Mouse (Mus musculus): Measurements from ENCODE around the gene Nup188. TPM values are rescaled to one million over a fixed set of nuclear protein-coding genes. Genes with fewer than 3 reads are reported as not detected.

Gene Nup188
- polyA plus RNA-seq, 1 experiment from 2014 or later: 23.6 TPM

DNA sequence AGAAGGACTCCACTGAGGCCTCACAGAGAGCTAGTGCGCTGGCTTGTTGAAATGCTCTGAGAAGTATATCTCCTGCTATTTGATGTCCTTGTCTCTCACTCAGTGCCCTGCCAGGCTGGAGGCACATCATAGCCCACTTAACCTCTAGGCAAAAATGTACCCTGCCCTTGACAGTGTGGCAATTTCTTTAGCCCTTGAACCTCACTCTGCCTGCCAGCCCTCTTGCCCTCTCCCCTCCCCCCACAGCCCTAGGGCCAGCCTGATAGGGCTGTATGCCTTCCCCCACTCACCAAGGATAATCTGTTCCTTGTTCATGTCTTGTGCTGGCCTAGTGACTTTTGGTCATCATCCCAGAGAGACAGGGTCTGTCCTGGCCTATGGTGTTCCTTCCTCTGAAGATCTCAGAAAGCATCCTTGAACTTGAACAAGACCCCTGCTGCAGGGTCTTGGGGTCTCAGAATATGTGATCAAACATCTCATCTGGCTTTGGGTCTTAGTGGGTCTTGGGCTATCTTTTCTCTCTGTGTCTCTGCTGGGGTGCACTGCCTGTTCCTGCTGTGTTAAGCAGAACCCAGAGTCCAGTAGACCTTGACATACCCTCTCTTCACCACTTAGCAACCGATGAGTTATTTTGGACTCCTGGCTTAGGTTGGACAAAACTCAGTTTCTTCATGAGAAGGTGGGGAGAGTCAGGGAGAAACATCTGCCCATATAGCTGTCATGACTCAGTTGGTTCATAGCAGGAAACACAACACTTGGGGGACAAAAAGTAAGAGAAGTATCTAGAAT is 79.3 kb downstream of the Nup188 start:
- Histone ChIP-seq H3K9me3 (ENCODE audit: control insufficient read depth, low read length) (no peaks in the 10 kb centered on the region), H3K27ac (ENCODE audit: low read length) (no peak overlapping the region), H3K36me3 (ENCODE audit: control insufficient read depth, insufficient read depth, low read length) (peaks cover 9% of the 10 kb centered on the region), H3K4me2 (ENCODE audit: low read depth, low read length) (peak overlapping the region; percentile 86), H3K9ac (ENCODE audit: low read depth, low read length) (peak overlapping the region; percentile 83; the same call in 1 of the 2 replicates), H3K4me1 (ENCODE audit: control insufficient read depth, insufficient read depth, low read length) (peaks cover 14% of the 10 kb centered on the region), H3K4me3 (ENCODE audit: low read length) (peak overlapping the region; percentile 94), H3K27me3 (replicated peaks; ENCODE audit: control insufficient read depth, insufficient read depth, low read length) (no peaks in the 10 kb centered on the region)
- no peak for ATAC-seq
- 86% methylated on average over 2 of the region's 2 CpGs for WGBS

DNA sequence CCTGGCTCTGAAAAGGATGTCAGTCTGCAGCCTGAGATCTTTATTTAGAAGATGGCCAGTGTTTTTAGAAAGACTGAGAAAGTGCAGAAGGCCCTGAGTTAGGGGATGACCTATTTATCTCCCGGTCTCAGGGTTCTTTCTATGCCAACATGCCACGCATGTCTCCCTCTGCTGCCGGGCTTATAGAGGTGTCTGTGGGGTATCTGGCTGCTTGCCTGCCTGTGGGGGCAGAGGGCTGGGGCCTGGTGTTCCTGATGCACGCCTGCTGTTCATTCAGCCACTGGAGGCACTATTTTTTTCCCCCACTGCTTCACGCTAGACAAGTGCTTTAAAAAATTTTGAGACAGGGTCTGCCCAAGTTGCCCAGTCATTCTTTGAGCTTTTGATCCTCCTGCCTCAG is 80.0 kb downstream of the Nup188 start:
- Histone ChIP-seq H3K4me3 (ENCODE audit: low read length) (no peak overlapping the region), H3K27me3 (replicated peaks; ENCODE audit: control insufficient read depth, insufficient read depth, low read length) (no peaks in the 10 kb centered on the region), H3K4me2 (ENCODE audit: low read depth, low read length) (no peak overlapping the region), H3K4me1 (ENCODE audit: control insufficient read depth, insufficient read depth, low read length) (peaks cover 11% of the 10 kb centered on the region), H3K27ac (ENCODE audit: low read length) (no peak overlapping the region), H3K9me3 (ENCODE audit: control insufficient read depth, low read length) (no peaks in the 10 kb centered on the region), H3K9ac (ENCODE audit: low read depth, low read length) (no peak overlapping the region), H3K36me3 (ENCODE audit: control insufficient read depth, insufficient read depth, low read length) (peaks cover 10% of the 10 kb centered on the region)
- ATAC-seq: no peak
- 75% methylated on average over 5 of the region's 5 CpGs for WGBS

DNA sequence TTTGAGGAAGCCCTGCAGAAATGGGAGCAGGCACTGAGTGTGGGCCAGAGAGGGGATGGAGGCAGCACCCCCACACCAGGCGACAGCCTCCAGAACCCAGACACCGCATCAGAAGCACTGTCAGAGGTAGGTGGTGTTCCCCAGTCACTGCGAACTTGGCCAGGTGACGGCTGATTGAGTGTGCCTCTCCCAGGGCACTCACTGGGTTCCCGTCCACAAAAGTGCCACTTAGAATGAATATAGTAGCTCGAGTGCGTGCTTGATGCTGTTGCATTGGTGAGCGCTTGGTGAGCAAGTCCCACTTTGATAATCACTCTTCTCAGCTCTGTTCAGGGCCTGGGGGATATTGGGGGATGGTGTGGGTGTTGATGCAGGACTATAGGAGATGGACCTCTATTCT is 85.3 kb downstream of the Nup188 start:
- Histone ChIP-seq H3K36me3 (ENCODE audit: control insufficient read depth, insufficient read depth, low read length) (peaks cover 23% of the 10 kb centered on the region), H3K4me3 (ENCODE audit: low read length) (no peak overlapping the region), H3K9ac (ENCODE audit: low read depth, low read length) (no peak overlapping the region), H3K9me3 (ENCODE audit: control insufficient read depth, low read length) (no peaks in the 10 kb centered on the region), H3K4me2 (ENCODE audit: low read depth, low read length) (no peak overlapping the region), H3K27me3 (replicated peaks; ENCODE audit: control insufficient read depth, insufficient read depth, low read length) (no peaks in the 10 kb centered on the region), H3K27ac (ENCODE audit: low read length) (no peak overlapping the region), H3K4me1 (ENCODE audit: control insufficient read depth, insufficient read depth, low read length) (no peaks in the 10 kb centered on the region)
- ATAC-seq: no peak
- WGBS: 97% methylated on average over 8 of the region's 8 CpGs

DNA sequence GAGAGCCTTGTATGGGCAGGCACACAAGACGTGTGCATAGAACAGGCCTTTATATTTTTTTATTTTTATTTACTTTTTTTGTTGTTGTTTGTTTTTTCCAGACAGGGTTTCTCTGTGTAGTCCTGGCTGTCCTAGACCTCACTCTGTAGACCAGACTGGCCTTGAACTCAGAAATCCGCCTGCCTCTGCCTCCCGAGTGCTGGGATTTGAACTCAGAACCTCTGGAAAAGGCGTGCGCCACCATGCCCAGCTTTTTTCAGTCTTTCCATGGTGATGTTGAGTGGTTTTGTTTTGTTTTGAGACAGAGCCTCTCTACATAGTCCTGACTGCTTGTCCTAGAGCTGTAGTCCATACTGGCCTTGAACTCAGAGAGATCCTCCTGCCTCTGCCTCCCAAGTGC is 86.5 kb downstream of the Nup188 start:
- ATAC-seq: no peak
- 95% methylated on average over 5 of the region's 5 CpGs for WGBS
- Histone ChIP-seq H3K9ac (ENCODE audit: low read depth, low read length) (no peak overlapping the region), H3K27ac (ENCODE audit: low read length) (no peak overlapping the region), H3K9me3 (ENCODE audit: control insufficient read depth, low read length) (no peaks in the 10 kb centered on the region), H3K4me2 (ENCODE audit: low read depth, low read length) (no peak overlapping the region), H3K4me3 (ENCODE audit: low read length) (no peak overlapping the region), H3K27me3 (replicated peaks; ENCODE audit: control insufficient read depth, insufficient read depth, low read length) (no peaks in the 10 kb centered on the region), H3K36me3 (ENCODE audit: control insufficient read depth, insufficient read depth, low read length) (peaks cover 26% of the 10 kb centered on the region), H3K4me1 (ENCODE audit: control insufficient read depth, insufficient read depth, low read length) (no peaks in the 10 kb centered on the region)

DNA sequence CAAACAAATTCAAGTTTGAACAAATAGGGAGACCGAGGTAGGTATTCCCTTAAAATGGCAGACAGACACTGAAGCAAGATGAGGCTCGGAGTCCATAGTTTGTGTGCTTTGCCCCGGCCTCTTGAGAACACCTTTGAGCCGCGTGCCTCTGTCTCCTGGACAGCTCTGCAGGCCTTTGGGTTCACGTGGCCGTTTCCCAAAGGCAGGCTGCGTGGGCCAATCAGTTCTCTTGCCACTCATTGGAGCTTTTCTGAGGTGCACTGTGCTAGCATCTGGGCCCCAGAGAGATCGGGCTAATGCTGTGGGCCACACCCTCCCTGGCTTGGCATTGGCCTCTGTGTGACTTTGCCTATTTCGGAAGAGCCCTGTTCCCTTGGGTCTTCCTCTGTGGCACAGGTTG is 89.7 kb downstream of the Nup188 start:
- no peaks in the 10 kb centered on the region for H3K9me3 ChIP-seq (ENCODE audit: control insufficient read depth, low read length)
- H3K27me3 ChIP-seq (replicated peaks; ENCODE audit: control insufficient read depth, insufficient read depth, low read length): no peaks in the 10 kb centered on the region
- peaks cover 30% of the 10 kb centered on the region for H3K36me3 ChIP-seq (ENCODE audit: control insufficient read depth, insufficient read depth, low read length)
- no peak overlapping the region for H3K9ac ChIP-seq (ENCODE audit: low read depth, low read length)
- ATAC-seq: no peak
- no peak overlapping the region for H3K4me2 ChIP-seq (ENCODE audit: low read depth, low read length)
- H3K27ac ChIP-seq (ENCODE audit: low read length): no peak overlapping the region
- no peak overlapping the region for H3K4me3 ChIP-seq (ENCODE audit: low read length)
- no peaks in the 10 kb centered on the region for H3K4me1 ChIP-seq (ENCODE audit: control insufficient read depth, insufficient read depth, low read length)
- 91% methylated on average over 10 of the region's 10 CpGs for WGBS

DNA sequence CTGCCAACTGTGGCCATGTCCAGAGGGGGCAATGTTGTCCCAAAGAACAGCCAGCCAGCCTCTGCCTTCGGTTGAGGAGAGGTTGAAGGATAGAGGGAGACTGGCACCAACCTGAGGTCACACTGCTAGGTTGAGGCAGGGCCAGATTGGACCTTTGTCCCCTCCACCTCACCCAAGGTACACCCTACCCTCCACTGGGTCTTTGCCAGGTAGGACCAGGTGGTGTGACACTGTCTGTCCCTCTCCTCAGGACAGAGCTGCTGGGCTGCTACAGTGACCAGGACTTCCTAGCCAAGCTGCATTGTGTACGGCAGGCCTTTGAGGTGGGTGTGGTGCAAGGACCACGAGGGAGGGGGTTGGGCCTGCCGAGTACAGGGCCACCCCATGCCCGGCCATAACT is 91.5 kb downstream of the Nup188 start:
- H3K4me1 ChIP-seq (ENCODE audit: control insufficient read depth, insufficient read depth, low read length): no peaks in the 10 kb centered on the region
- no peak overlapping the region for H3K9ac ChIP-seq (ENCODE audit: low read depth, low read length)
- H3K4me3 ChIP-seq (ENCODE audit: low read length): no peak overlapping the region
- peaks cover 26% of the 10 kb centered on the region for H3K36me3 ChIP-seq (ENCODE audit: control insufficient read depth, insufficient read depth, low read length)
- WGBS: 86% methylated on average over 5 of the region's 5 CpGs
- H3K4me2 ChIP-seq (ENCODE audit: low read depth, low read length): no peak overlapping the region
- 0 out of 2 replicates have a peak, but pooled peaks have one; percentile 31 for ATAC-seq
- H3K27ac ChIP-seq (ENCODE audit: low read length): no peak overlapping the region
- H3K9me3 ChIP-seq (ENCODE audit: control insufficient read depth, low read length): no peaks in the 10 kb centered on the region
- H3K27me3 ChIP-seq (replicated peaks; ENCODE audit: control insufficient read depth, insufficient read depth, low read length): no peaks in the 10 kb centered on the region

DNA sequence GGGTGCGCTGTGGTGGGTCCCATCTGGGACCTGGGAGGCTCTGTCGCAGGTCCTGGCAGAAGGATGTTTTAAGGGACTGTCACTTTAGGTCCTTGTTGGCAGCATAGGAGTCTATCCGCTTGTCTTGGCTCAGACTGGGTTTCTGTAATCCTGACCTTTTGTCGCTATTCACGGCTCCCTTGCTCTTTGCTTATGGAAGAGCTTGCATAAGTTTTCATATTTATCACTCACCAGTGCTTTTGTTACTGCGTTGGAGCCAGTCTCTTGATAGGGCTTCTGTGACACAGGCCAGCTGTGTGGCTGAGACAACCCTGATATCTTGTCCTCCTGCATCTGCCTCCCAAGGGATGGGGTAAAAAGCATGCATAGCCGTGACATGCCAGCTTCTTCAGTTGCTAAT is 93.1 kb downstream of the Nup188 start:
- Histone ChIP-seq H3K36me3 (ENCODE audit: control insufficient read depth, insufficient read depth, low read length) (peaks cover 25% of the 10 kb centered on the region), H3K9ac (ENCODE audit: low read depth, low read length) (no peak overlapping the region), H3K4me2 (ENCODE audit: low read depth, low read length) (no peak overlapping the region), H3K4me1 (ENCODE audit: control insufficient read depth, insufficient read depth, low read length) (no peaks in the 10 kb centered on the region), H3K27me3 (replicated peaks; ENCODE audit: control insufficient read depth, insufficient read depth, low read length) (no peaks in the 10 kb centered on the region), H3K27ac (ENCODE audit: low read length) (no peak overlapping the region), H3K4me3 (ENCODE audit: low read length) (no peak overlapping the region), H3K9me3 (ENCODE audit: control insufficient read depth, low read length) (no peaks in the 10 kb centered on the region)
- ATAC-seq: no peak
- 90% methylated on average over 7 of the region's 7 CpGs for WGBS

DNA sequence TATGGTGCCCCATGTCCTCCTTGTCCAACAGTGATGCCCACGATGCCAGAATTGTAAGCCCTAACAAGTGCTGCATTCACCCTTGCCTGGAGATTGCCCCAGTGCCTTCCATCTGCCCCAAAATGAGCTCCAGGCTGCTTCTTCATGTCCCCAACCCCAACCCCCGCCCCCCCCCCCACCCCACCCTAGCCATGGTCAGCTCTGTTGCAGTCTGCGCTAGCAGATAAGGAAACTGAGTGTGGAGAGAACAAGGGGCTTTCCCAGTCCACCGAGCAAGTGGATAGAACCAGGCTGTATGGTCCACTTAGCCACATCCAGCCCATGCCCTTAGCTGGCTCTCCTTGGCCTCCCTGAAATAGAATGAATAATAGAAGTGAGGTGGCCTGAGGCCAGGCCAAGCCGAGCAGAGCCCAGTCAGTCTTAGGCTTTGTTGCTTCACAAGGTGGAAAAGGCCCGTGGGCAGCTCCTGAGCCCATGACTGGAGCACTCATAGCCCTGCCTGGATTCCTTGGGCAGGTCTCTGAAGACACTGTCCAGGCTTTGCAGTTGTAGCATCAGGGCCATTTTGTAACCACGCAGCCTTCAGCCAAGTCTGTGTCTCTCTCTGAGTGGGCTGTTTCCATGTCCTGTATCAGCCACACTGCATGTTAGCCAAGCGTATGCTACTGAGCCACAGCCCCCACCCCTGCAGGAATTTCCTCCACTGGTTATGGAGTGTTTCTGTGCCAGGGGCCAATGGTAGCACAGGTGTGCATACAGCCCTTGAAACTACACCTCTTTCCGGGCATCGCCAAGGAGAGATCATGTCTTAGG is 94.6 kb downstream of the Nup188 start:
- no peak for ATAC-seq
- 88% methylated on average over 10 of the region's 10 CpGs for WGBS
- no peaks in the 10 kb centered on the region for H3K9me3 ChIP-seq (ENCODE audit: control insufficient read depth, low read length)
- no peak overlapping the region for H3K9ac ChIP-seq (ENCODE audit: low read depth, low read length)
- no peaks in the 10 kb centered on the region for H3K4me1 ChIP-seq (ENCODE audit: control insufficient read depth, insufficient read depth, low read length)
- H3K4me2 ChIP-seq (ENCODE audit: low read depth, low read length): no peak overlapping the region
- H3K27me3 ChIP-seq (replicated peaks; ENCODE audit: control insufficient read depth, insufficient read depth, low read length): no peaks in the 10 kb centered on the region
- H3K27ac ChIP-seq (ENCODE audit: low read length): no peak overlapping the region
- peaks cover 25% of the 10 kb centered on the region for H3K36me3 ChIP-seq (ENCODE audit: control insufficient read depth, insufficient read depth, low read length)
- no peak overlapping the region for H3K4me3 ChIP-seq (ENCODE audit: low read length)

DNA sequence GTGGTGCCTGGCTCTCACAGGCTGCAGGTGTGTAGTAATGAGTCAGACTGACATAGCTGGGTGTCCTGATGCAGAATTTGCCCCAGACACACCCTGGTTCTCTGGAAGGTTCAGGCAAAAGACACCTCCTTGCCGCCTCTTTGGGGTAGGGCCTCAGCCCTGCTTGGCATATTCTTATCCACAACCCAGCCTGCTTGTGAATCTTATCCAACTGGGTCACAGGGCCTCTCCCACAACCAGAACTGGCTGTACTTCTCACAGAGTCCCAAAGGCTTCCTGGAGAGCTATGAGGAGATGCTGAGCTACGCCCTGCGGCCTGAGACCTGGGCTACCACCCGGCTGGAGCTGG is 95.2 kb downstream of the Nup188 start:
- H3K9ac ChIP-seq (ENCODE audit: low read depth, low read length): no peak overlapping the region
- no peak overlapping the region for H3K4me2 ChIP-seq (ENCODE audit: low read depth, low read length)
- H3K27me3 ChIP-seq (replicated peaks; ENCODE audit: control insufficient read depth, insufficient read depth, low read length): no peaks in the 10 kb centered on the region
- ATAC-seq: no peak
- no peaks in the 10 kb centered on the region for H3K4me1 ChIP-seq (ENCODE audit: control insufficient read depth, insufficient read depth, low read length)
- peaks cover 25% of the 10 kb centered on the region for H3K36me3 ChIP-seq (ENCODE audit: control insufficient read depth, insufficient read depth, low read length)
- H3K9me3 ChIP-seq (ENCODE audit: control insufficient read depth, low read length): no peaks in the 10 kb centered on the region
- 91% methylated on average over 4 of the region's 4 CpGs for WGBS
- H3K4me3 ChIP-seq (ENCODE audit: low read length): no peak overlapping the region
- no peak overlapping the region for H3K27ac ChIP-seq (ENCODE audit: low read length)

Measured in intestine, embryonic 16.5 days (tissue).